Mouse (Mus musculus): ENCODE results near the gene Btn2a2.

DNA sequence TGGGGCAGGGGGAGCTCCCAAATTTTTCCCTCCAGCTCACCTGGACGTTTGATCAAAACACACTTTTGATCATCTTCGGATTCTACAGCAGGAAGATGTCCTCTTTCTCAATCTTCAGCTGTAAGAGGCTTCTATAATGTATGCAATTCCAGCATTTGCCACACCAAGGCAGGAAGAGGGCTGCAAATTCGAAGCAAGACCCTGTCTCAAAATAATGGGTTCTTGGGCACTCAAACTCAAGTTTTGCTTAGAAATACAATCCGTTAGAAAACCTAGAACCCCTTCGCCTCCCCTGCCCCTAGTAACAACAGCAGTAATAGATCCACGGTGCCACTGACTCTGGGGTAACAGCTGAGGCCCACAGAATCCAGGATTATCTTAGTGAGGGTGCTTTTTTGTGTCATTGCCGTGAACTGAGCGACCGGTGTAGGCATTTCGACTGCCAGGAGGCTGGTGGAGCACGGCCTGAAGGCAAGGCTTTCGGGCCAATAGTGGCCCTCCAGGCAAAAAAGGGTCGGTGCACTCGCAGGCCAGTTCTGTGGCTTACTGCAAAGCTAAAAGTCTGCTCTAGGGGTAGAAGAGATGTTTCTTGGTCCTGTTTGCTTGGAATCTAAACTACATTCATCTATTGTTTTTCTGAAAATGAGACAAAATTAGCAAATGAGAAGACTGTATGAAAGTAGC is 17.1 kb upstream of the Btn2a2 start:
- TF ChIP-seq GATA1 (IDR thresholded peaks at IDR 0.05; ENCODE audit: borderline replicate concordance, low read length), result no peak
- no peak for TF ChIP-seq FLI1 (IDR thresholded peaks at IDR 0.05; ENCODE audit: low read length)

Measured in megakaryocyte, embryonic 14.5 days (primary cell).